Mouse (Mus musculus) ES-E14 (cell line): ENCODE measurements around the gene Sac3d1. TPM values are rescaled to one million over a fixed set of nuclear protein-coding genes. Genes with fewer than 3 reads are reported as not detected.

Source experiments
- DNase-seq: peaks from one replicate; pipeline ENCODE4 v3.0.0-alpha.2; 2013; ENCODE audit warnings: low read depth, low spot score
- H3K27ac ChIP-seq: 2 replicates; pipeline ENCODE4 v1.5.1; 2012; ENCODE audit warnings: low read depth, mild to moderate bottlenecking, low read length, moderate library complexity, mixed read lengths; ENCODE audit not compliant: poor library complexity, insufficient read depth, severe bottlenecking
- H3K36me3 ChIP-seq: 2 replicates; pipeline ENCODE4 v1.6.1; 2012; ENCODE audit warnings: mild to moderate bottlenecking, low read length, moderate library complexity, mixed read lengths; ENCODE audit not compliant: control insufficient read depth, poor library complexity, insufficient read depth, severe bottlenecking
- H3K4me1 ChIP-seq, 2 experiments: fragments of 150-350 bp in 1 of 2; sonication (generic) in 1 of 2; 2 replicates each; pipeline ENCODE4 v1.6.1; 2012; ENCODE audit warnings: low read length in 2 of 2, mild to moderate bottlenecking in 1 of 2, mixed read lengths in 1 of 2; ENCODE audit not compliant: control insufficient read depth in 2 of 2, insufficient read depth in 2 of 2, poor library complexity in 1 of 2
- H3K4me3 ChIP-seq, 2 experiments: fragments of 150-350 bp in 1 of 2; sonication (generic) in 1 of 2; 2 replicates each; pipeline ENCODE4 v1.5.1; 2012; ENCODE audit warnings: low read length in 2 of 2, low read depth in 1 of 2, mild to moderate bottlenecking in 1 of 2, mixed read lengths in 1 of 2; ENCODE audit not compliant: insufficient read depth in 1 of 2, poor library complexity in 1 of 2, severe bottlenecking in 1 of 2
- H3K9ac ChIP-seq: 2 replicates; pipeline ENCODE4 v1.6.1; 2012; ENCODE audit warnings: low read depth, mild to moderate bottlenecking, low read length, mixed read lengths; ENCODE audit not compliant: poor library complexity, insufficient read depth, severe bottlenecking
- H3K9me3 ChIP-seq: fragments of 150-350 bp; sonication (generic); 2 replicates; pipeline ENCODE4 v1.6.1; 2012; ENCODE audit warnings: low read depth, mild to moderate bottlenecking, low read length; ENCODE audit not compliant: control insufficient read depth, insufficient read depth
- CHD2 ChIP-seq: IDR thresholded peaks from 2 replicates; pipeline ENCODE4 v1.6.1; 2014; ENCODE audit warnings: mild to moderate bottlenecking, low read depth, low read length, inconsistent platforms
- HCFC1 ChIP-seq: IDR thresholded peaks from 2 replicates; pipeline ENCODE4 v1.6.1; 2012; ENCODE audit warnings: low read length, inconsistent platforms, borderline replicate concordance; ENCODE audit not compliant: insufficient read depth
- MAFK ChIP-seq: IDR thresholded peaks from 2 replicates; pipeline ENCODE4 v1.6.1; 2014; ENCODE audit warnings: mild to moderate bottlenecking, low read depth, low read length, inconsistent platforms; ENCODE audit not compliant: insufficient read depth
- ZC3H11A ChIP-seq: IDR thresholded peaks from 2 replicates; pipeline ENCODE4 v1.6.1; 2012; ENCODE audit warnings: low read depth, mild to moderate bottlenecking, inconsistent platforms, low read length, borderline replicate concordance
- ZNF384 ChIP-seq: IDR thresholded peaks from 2 replicates; pipeline ENCODE4 v1.6.1; 2012; ENCODE audit warnings: low read depth, low read length, inconsistent platforms
- in situ Hi-C, 2 experiments: fragments of 600-800 bp; cut with MboI; formaldehyde crosslinking; loops; one replicate each; pipeline ENCODE4 v1.15.1; 2025; ENCODE audit warnings: low sequenced_read_pairs in 2 of 2, inconsistent platforms in 1 of 2; ENCODE audit not compliant: unreplicated experiment in 2 of 2
- total RNA-seq: library from RNA; depleted of rRNA; stranded (reverse); fragments of 300-350 nt; gene quantifications from 2 replicates; pipeline ENCODE4 v1.2.3, GENCODE M21; 2012

The Sac3d1 gene
- total RNA-seq, 1 experiment = 28.2 TPM

DNA sequence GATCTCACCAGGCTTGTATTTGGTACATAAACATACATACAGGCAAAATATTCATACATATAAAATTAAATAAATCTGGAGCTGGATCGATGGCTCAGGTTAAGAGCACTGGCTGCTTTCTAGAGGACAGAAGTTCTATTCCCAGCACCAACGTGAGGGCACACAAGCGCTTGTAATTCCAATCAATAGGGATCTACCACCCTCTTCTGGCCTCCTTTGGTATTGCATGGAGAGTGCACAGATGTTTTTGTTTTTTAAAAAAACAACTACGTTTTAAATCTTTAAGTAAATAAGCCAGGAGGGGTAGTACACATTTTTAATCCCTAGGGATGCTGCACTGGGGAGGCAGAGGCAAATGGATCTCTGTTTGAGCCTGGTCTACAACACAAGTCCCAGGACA, 7.8 kb upstream of the Sac3d1 start:
- Histone ChIP-seq H3K36me3 (no peaks in the 10 kb centered on the region), H3K9ac (no peak overlapping the region), H3K27ac (no peak overlapping the region), H3K9me3 (no peaks in the 10 kb centered on the region), H3K4me1 (peaks cover 0 to 9% of the 10 kb centered on the region in 2 experiments; a peak in 1 of 4 replicates), H3K4me3 (no peak overlapping the region)
- peak; percentile 79 for DNase-seq
- in situ Hi-C loops = loop anchor here (5.0 to 10.0 kb wide), 2 partner anchors 161 to 164 kb away; partner anchors contain the start of gene Pola2 (in 2 of the 2)
- TF ChIP-seq ZC3H11A (peak; percentile 60; the same call in 1 of the 2 replicates), CHD2 (no peak), HCFC1 (no peak), ZNF384 (peak; percentile 66; the same call in 1 of the 2 replicates), MAFK (no peak)

DNA sequence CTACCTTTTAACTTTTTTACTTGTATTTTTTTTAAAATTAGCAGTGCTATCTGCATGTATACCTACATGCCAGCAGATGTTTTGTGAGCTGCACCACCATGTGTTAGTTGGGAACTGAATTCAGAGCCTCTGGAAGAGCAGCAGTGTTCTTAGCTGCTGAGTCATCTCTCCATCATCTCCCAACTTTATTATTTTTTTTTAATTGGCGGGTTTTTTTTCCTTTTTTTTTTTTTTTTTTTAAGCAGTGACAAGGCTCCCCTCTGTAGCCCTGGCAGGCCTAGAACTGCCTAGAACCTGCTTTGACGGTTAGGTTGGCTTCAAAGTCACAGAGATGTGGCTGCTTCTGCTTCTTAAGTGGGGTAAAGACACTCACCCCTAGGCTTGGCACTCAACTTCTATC, 6.4 kb upstream of the Sac3d1 start:
- H3K4me3 ChIP-seq = no peak overlapping the region
- H3K9me3 ChIP-seq = no peaks in the 10 kb centered on the region
- no peaks in the 10 kb centered on the region for H3K36me3 ChIP-seq
- TF ChIP-seq MAFK (no peak), ZNF384 (no peak), ZC3H11A (no peak), HCFC1 (no peak), CHD2 (no peak)
- H3K9ac ChIP-seq = no peak overlapping the region
- DNase-seq = no peak
- in situ Hi-C loops = loop anchor here (5.0 to 10.0 kb wide), 2 partner anchors 160 to 163 kb away; partner anchors contain the start of gene Pola2 (in 2 of the 2)
- peaks cover 2 to 13% of the 10 kb centered on the region in 2 experiments; a peak in 1 of 4 replicates for H3K4me1 ChIP-seq
- no peak overlapping the region for H3K27ac ChIP-seq

DNA sequence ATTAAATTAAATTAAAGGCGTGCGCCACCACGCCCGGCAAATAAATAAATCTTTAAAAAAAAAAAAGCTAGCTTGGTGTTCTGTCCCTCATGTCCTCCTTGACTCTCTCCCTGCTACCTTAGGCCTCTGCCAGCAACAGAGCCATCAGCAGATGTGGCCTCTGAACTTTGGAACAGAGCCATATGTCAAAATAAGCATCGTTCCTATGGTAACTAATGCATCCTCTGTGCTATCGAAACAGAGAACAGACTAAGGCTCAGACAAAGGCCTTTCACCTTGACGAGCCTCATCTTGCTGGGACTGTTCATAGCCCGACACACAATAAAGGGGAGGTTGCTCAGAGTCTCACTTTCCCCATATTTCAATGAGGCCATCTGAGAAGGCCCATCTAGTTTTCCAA, 4.9 kb upstream of the Sac3d1 start:
- DNase-seq = no peak
- in situ Hi-C loops = loop anchor here in 1 of 2 experiments (10.0 kb wide), 1 partner anchor 159 kb away; the partner anchor contains the start of gene Pola2
- no peaks in the 10 kb centered on the region for H3K36me3 ChIP-seq
- H3K4me1 ChIP-seq = peaks cover 2 to 15% of the 10 kb centered on the region in 2 experiments; a peak in 1 of 4 replicates
- H3K4me3 ChIP-seq = no peak overlapping the region
- no peak overlapping the region for H3K27ac ChIP-seq
- H3K9me3 ChIP-seq = no peaks in the 10 kb centered on the region
- TF ChIP-seq MAFK (no peak), ZNF384 (no peak), CHD2 (no peak), ZC3H11A (no peak), HCFC1 (no peak)
- no peak overlapping the region for H3K9ac ChIP-seq

DNA sequence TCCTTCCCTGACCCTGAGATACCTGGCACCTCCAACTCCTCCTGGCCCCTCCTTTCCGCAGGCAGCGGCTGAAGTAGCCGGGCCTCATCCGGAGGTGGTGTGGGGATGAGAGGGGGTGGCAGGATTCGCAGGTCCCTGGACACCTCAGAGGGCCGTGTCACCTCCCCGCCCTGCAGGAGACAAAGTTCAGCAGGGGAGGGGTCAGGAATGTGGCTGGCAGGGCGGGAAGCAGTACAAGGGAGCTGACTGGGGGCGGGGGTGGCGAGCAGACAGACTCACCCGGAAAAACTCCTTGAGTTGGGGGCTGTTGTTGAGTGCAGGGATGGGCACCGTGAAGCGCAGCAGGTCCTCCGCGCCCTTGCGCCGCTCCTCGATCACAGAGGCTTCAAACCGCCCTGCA, 3.3 kb upstream of the Sac3d1 start:
- H3K9ac ChIP-seq = peak overlapping the region; percentile 60; the same call in 1 of the 2 replicates
- H3K27ac ChIP-seq = no peak overlapping the region
- H3K36me3 ChIP-seq = no peaks in the 10 kb centered on the region
- TF ChIP-seq MAFK = no peak
- TF ChIP-seq CHD2 = no peak
- no peak for TF ChIP-seq HCFC1
- TF ChIP-seq ZNF384 = no peak
- TF ChIP-seq ZC3H11A = no peak
- in situ Hi-C loops = loop anchor here in 1 of 2 experiments (10.0 kb wide), 1 partner anchor 157 kb away; the partner anchor contains the start of gene Pola2
- peak overlapping the region; percentile 13 to 16; a peak in 2 of 4 replicates for H3K4me3 ChIP-seq
- no peak for DNase-seq
- H3K4me1 ChIP-seq = peaks cover 2 to 15% of the 10 kb centered on the region in 2 experiments; a peak in 1 of 4 replicates
- no peaks in the 10 kb centered on the region for H3K9me3 ChIP-seq

DNA sequence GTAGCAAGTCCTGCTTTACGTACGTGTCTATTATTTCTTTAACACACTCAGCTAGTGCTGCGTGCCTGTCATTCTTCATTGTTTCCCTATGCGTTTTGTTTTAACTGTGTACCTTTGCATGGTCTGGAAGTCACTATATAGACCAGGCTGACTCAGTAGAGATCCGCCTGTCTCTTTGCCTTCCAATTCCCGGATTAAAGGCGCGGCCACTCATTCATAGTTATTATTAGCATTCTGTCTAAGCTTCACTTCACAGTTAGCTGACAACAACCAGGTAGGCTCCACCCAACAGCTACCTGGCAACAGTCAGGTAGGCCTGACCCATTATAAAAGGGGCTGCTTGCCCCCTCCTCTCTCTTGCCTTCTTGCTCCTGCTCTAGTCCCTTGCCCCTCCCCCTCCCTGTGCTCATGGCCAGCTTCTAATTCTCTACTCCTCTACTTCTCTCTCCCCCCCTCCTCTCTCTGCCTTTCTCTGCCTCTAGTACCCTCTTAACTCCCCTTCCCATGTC, 281 bp upstream of the Sac3d1 start:
- in situ Hi-C loops = no loop called here
- Histone ChIP-seq H3K27ac (peak overlapping the region; percentile 9; the same call in 1 of the 2 replicates), H3K4me3 (peak overlapping the region; percentile 45 to 96), H3K9me3 (no peaks in the 10 kb centered on the region), H3K9ac (peak overlapping the region; percentile 13; the same call in 1 of the 2 replicates), H3K36me3 (peaks cover 18% of the 10 kb centered on the region), H3K4me1 (peaks cover 2 to 17% of the 10 kb centered on the region in 2 experiments; a peak in 1 of 4 replicates)
- TF ChIP-seq CHD2 = no peak
- TF ChIP-seq HCFC1 = no peak
- TF ChIP-seq ZC3H11A = no peak
- no peak for TF ChIP-seq MAFK
- no peak for TF ChIP-seq ZNF384
- no peak for DNase-seq
